Comparison of ENCODE assay signal across 21 mouse cellular contexts in the genomic region with DNA sequence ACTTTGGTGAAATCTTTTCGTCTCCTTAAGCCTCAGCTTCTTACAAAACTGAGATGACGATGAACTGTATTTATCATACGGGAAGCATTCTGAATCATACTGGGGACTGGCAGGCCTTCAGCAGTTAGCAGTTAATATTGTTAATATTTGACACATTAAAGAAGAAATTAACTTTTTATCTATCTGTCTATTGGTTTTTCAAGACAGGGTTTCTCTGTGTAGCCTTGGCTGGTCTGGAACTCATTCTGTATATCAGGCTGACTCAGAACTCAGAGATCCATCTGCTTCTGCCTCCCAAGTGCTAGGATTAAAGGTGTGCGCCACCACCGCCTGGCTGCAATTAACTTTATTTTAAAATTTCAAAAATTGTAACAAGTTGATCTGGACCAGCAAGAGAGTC. TPM values are rescaled to one million over a fixed set of nuclear protein-coding genes. Genes with fewer than 3 reads are reported as not detected.
"Had no signal": no experiment of that assay in that cellular context is flagged by ENCODE, and none has a peak within 500 bp of the region (broad histone marks: within the 10 kb centered on the region; RNA-seq: fewer than 3 reads in every experiment).

No protein-coding gene starts in this region.

- H3K4me1 ChIP-seq: midbrain, embryonic 12.5 days; neural tube, embryonic 13.5 days; neural tube, embryonic 15.5 days had no signal

- H3K27me3 ChIP-seq: neural tube, embryonic 13.5 days; neural tube, embryonic 15.5 days had no signal

- H3K36me3 ChIP-seq: midbrain, embryonic 10.5 days; midbrain, embryonic 12.5 days; neural tube, embryonic 13.5 days; neural tube, embryonic 15.5 days had no signal

- H3K4me3 ChIP-seq: midbrain, embryonic 10.5 days; midbrain, embryonic 12.5 days; myocyte; neural tube, embryonic 13.5 days; neural tube, embryonic 15.5 days had no signal

- H3K4me2 ChIP-seq: lung, embryonic 14.5 days; midbrain, embryonic 12.5 days; neural tube, embryonic 13.5 days; neural tube, embryonic 15.5 days had no signal

- H3K9ac ChIP-seq: lung, embryonic 14.5 days; midbrain, embryonic 12.5 days; neural tube, embryonic 13.5 days; neural tube, embryonic 15.5 days had no signal

- H3K9me3 ChIP-seq: midbrain, embryonic 10.5 days; midbrain, embryonic 12.5 days; neural tube, embryonic 13.5 days; neural tube, embryonic 15.5 days had no signal

- H3K27ac ChIP-seq: midbrain, embryonic 10.5 days; midbrain, embryonic 12.5 days; neural tube, embryonic 13.5 days; neural tube, embryonic 15.5 days had no signal

- DNase-seq: lung, adult 18-20 months; lung, embryonic 14.5 days; lung, postnatal 10 days; lung, postnatal 4 days; midbrain, embryonic 14.5 days; retina, postnatal 1 day; right cerebral cortex, adult 18-20 months; right cerebral cortex, postnatal 25 days; right cerebral cortex, postnatal 4 days; spleen, adult 18-20 months; thymus, adult 18-20 months; thymus, postnatal 14 days; thymus, postnatal 36 days had no signal

- ATAC-seq: midbrain, embryonic 16.5 days had no signal

RNA-seq across cellular contexts. Expression of gene Tex14, which starts 50.7 kb away (rescaled TPM):
- total RNA-seq: megakaryocyte-erythroid progenitor cell, adult 5-6 weeks had no signal
- polyA plus RNA-seq: midbrain, embryonic 10.5 days; stomach, embryonic 14.5 days had no signal
